In genomic region chr4:123057957-123058356, GRCm38 (mm10) we compare ENCODE assay signal across 21 mouse cellular contexts. TPM values are rescaled to one million over a fixed set of nuclear protein-coding genes. Genes with fewer than 3 reads are reported as not detected.
"Had no signal": no experiment of that assay in that cellular context is flagged by ENCODE, and none has a peak within 500 bp of the region (broad histone marks: within the 10 kb centered on the region; RNA-seq: fewer than 3 reads in every experiment).

No protein-coding gene starts in this region.

- H3K4me2 ChIP-seq: lung, embryonic 14.5 days; midbrain, embryonic 11.5 days; midbrain, embryonic 13.5 days; midbrain, embryonic 15.5 days; neural tube, embryonic 12.5 days had no signal

- H3K4me3 ChIP-seq: megakaryocyte, embryonic 14.5 days; midbrain, embryonic 13.5 days; midbrain, embryonic 15.5 days; neural tube, embryonic 12.5 days had no signal

- DNase-seq: lung, adult 18-20 months; lung, embryonic 14.5 days; lung, postnatal 10 days; lung, postnatal 4 days; retina, postnatal 1 day; right cerebral cortex, adult 18-20 months; right cerebral cortex, postnatal 25 days; right cerebral cortex, postnatal 4 days; spleen, adult 18-20 months; thymus, adult 18-20 months; thymus, postnatal 14 days; thymus, postnatal 36 days had no signal

- H3K9me3 ChIP-seq: megakaryocyte, embryonic 14.5 days; midbrain, embryonic 13.5 days; midbrain, embryonic 15.5 days; neural tube, embryonic 12.5 days had no signal

- H3K27ac ChIP-seq: midbrain, embryonic 13.5 days; midbrain, embryonic 15.5 days; neural tube, embryonic 12.5 days had no signal

- H3K27me3 ChIP-seq: midbrain, embryonic 13.5 days; midbrain, embryonic 15.5 days; neural tube, embryonic 12.5 days had no signal

- ATAC-seq: midbrain, embryonic 13.5 days; midbrain, embryonic 15.5 days had no signal

- H3K9ac ChIP-seq: lung, embryonic 14.5 days; midbrain, embryonic 13.5 days; midbrain, embryonic 15.5 days; neural tube, embryonic 12.5 days had no signal

RNA-seq across cellular contexts. Expression of gene Bmp8b, which starts 47.0 kb away (rescaled TPM):
- total RNA-seq: monocyte, adult 5-6 weeks had no signal

RNA-seq across cellular contexts. Expression of gene Oxct2b, which starts 58.1 kb away (rescaled TPM):
- total RNA-seq: monocyte, adult 5-6 weeks had no signal
- polyA plus RNA-seq: lung, embryonic 14.5 days; lung, embryonic 16.5 days; stomach, embryonic 14.5 days; stomach, embryonic 16.5 days had no signal
